Mouse (Mus musculus) G1E (cell line): ENCODE measurements around the gene Rhoh. TPM values are rescaled to one million over a fixed set of nuclear protein-coding genes. Genes with fewer than 3 reads are reported as not detected.

Experiments used
- ATAC-seq: 2 replicates; pipeline ENCODE4 v1.8.0; 2016; ENCODE audit warnings: mild to moderate bottlenecking; ENCODE audit not compliant: insufficient number of reproducible peaks, poor library complexity, low FRiP score, severe bottlenecking; ENCODE audit errors: extremely low read depth
- DNase-seq: peaks from one replicate; pipeline ENCODE4 v3.0.0; 2012; ENCODE audit warnings: low spot score
- H3K27me3 ChIP-seq: 2 replicates; pipeline ENCODE4 v1.6.1; 2012; ENCODE audit warnings: mild to moderate bottlenecking, low read length, inconsistent platforms; ENCODE audit not compliant: insufficient read depth
- H3K36me3 ChIP-seq: replicated peaks from 2 replicates; pipeline ENCODE3; 2012; ENCODE audit warnings: mild to moderate bottlenecking, inconsistent platforms
- H3K4me1 ChIP-seq: 2 replicates; pipeline ENCODE4 v1.6.1; 2012; ENCODE audit warnings: low read depth, low read length, inconsistent platforms, mixed read lengths; ENCODE audit not compliant: insufficient read depth
- H3K4me3 ChIP-seq: 2 replicates; pipeline ENCODE4 v1.5.1; 2012; ENCODE audit warnings: low read depth, mild to moderate bottlenecking, inconsistent platforms, low read length, moderate library complexity, mixed read lengths
- H3K9me3 ChIP-seq: replicated peaks from 2 replicates; pipeline ENCODE4 v1.6.1; 2012; ENCODE audit warnings: inconsistent platforms
- CTCF ChIP-seq: IDR thresholded peaks from 2 replicates; pipeline ENCODE4 v1.5.1; 2012; ENCODE audit warnings: low read depth, low read length, inconsistent platforms, mixed read lengths
- GATA1 ChIP-seq: IDR thresholded peaks from 2 replicates; pipeline ENCODE4 v1.6.1; 2012; ENCODE audit warnings: borderline replicate concordance, low read length, inconsistent platforms, mixed read lengths
- GATA2 ChIP-seq: IDR thresholded peaks from 2 replicates; pipeline ENCODE4 v1.6.1; 2012; ENCODE audit warnings: low read depth, low read length, inconsistent platforms, borderline replicate concordance
- POLR2AphosphoS5 ChIP-seq: IDR thresholded peaks from 2 replicates; pipeline ENCODE4 v1.6.1; 2012; ENCODE audit warnings: low read depth, low read length, inconsistent platforms; ENCODE audit not compliant: insufficient replicate concordance
- TAL1 ChIP-seq: conservative IDR thresholded peaks from 2 replicates; pipeline ENCODE4 v1.6.1; 2012; ENCODE audit warnings: low read depth, low read length, inconsistent platforms, mixed read lengths
- polyA plus RNA-seq: library from polyadenylated mRNA; stranded (reverse); fragments of >175 nt; gene quantifications from 2 replicates; pipeline ENCODE4 v1.2.3, GENCODE M21; 2012
- total RNA-seq, 2 experiments: library from RNA; stranded (forward) in 1 of 2; stranded (reverse) in 1 of 2; fragments of 200-1000 nt in 1 of 2; fragments of >200 nt in 1 of 2; fragmentation: Nextera tagmentation in 1 of 2; gene quantifications; 2 replicates each; pipeline ENCODE4 v1.2.3; 2014 to 2017

Gene Rhoh
- total and polyA plus RNA-seq, 3 experiments = 0.49 TPM; not detected in 2

GRCm38 (mm10) chr5:65883355-65883754 lies 22.3 kb downstream of the Rhoh start:
- Histone ChIP-seq H3K9me3 (no peaks in the 10 kb centered on the region), H3K36me3 (no peaks in the 10 kb centered on the region), H3K4me3 (no peak overlapping the region), H3K27me3 (no peaks in the 10 kb centered on the region), H3K4me1 (no peaks in the 10 kb centered on the region)
- DNase-seq (no peak), ATAC-seq (no peak)
- TF ChIP-seq POLR2AphosphoS5 (no peak), GATA1 (no peak), CTCF (no peak), TAL1 (no peak), GATA2 (no peak)

- ATAC-seq = no peak
- Histone ChIP-seq H3K27me3 (no peaks in the 10 kb centered on the region), H3K36me3 (no peaks in the 10 kb centered on the region), H3K9me3 (no peaks in the 10 kb centered on the region), H3K4me1 (no peaks in the 10 kb centered on the region), H3K4me3 (no peak overlapping the region)
- TF ChIP-seq TAL1 (no peak), GATA1 (no peak)
- no peak for DNase-seq
These were observed 24.9 kb downstream of the Rhoh start for GRCm38 (mm10) chr5:65885699-65886443.

DNA sequence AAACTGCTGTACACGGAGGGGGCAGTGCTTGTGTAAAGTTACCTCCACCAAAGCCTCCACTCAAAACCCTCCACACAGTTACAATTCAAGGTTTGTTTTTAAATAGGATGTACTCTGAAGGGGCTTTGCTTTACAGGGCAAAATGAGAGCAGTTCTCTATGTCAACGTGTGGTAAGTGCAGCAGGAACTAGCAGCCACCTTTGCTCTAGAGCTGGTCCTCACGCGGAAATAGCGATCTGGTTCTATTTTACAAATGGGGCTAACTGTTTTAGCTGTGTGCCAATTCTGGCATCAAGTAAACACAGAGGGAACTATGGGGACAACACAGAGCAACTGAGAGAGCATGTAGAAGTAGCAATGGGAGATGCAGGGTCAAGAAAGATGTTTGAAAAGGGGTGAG lies 27.1 kb downstream of the Rhoh start:
- no peak for ATAC-seq
- no peaks in the 10 kb centered on the region for H3K36me3 ChIP-seq
- DNase-seq = no peak
- TF ChIP-seq GATA2 (no peak), GATA1 (no peak), POLR2AphosphoS5 (no peak), CTCF (no peak), TAL1 (no peak)
- no peak overlapping the region for H3K4me3 ChIP-seq
- no peaks in the 10 kb centered on the region for H3K9me3 ChIP-seq
- H3K4me1 ChIP-seq = no peaks in the 10 kb centered on the region
- peaks cover 14% of the 10 kb centered on the region for H3K27me3 ChIP-seq

DNA sequence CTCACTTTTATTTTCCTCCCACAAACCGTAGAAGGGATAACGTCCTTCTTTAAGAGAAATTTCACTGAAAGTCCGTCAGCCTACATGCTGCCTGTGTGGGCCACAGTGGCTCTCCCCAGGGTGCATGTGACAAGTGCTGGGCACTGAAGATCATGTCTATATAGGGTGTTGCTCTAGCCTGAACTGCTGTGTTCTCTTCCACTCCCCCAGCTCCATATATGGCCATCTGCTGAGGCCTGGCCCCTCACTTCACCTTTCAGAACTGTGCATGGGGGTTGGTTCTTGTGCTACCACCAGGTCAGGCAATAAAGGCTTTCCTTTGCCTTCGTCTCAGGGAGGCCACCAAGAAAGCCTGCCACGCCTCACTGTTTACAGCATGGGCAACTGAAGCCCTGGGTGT lies 28.0 kb downstream of the Rhoh start:
- Histone ChIP-seq H3K27me3 (peaks cover 14% of the 10 kb centered on the region), H3K4me3 (no peak overlapping the region), H3K36me3 (no peaks in the 10 kb centered on the region), H3K9me3 (no peaks in the 10 kb centered on the region), H3K4me1 (no peaks in the 10 kb centered on the region)
- no peak for ATAC-seq
- no peak for TF ChIP-seq GATA1
- DNase-seq = no peak

DNA sequence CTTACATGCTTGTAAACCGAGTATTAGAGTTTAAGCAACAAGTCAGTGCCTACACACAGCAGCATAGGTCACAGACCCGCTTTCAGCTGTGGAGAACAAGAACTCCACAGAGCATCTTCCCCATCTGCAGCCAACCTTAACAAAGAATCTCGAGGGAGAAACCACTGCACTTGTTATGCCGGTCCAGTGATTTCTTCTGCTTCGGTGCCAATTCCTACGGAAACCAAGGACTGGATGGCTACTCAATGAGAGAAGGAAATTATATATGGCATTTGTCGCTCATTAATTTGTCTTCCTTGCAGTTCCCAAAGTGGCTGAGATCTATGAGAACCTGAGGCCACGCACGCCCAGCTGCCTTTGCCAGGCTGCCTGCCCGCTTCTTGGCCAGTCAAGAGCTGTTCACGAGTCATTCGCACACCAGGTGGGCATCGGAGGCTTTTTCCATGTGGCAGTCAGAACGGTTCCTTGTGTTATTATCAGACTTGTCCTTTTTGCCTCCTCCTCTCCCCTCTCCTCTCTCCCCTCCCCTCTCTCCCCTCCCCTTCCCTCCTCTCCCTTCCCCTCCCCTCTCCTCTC lies 30.3 kb downstream of the Rhoh start:
- Histone ChIP-seq H3K4me1 (peaks cover 16% of the 10 kb centered on the region), H3K4me3 (no peak overlapping the region), H3K27me3 (peaks cover 18% of the 10 kb centered on the region), H3K9me3 (no peaks in the 10 kb centered on the region), H3K36me3 (no peaks in the 10 kb centered on the region)
- no peak for DNase-seq
- TF ChIP-seq CTCF (no peak), GATA2 (no peak), POLR2AphosphoS5 (no peak), GATA1 (no peak), TAL1 (no peak)
- ATAC-seq = no peak

DNA sequence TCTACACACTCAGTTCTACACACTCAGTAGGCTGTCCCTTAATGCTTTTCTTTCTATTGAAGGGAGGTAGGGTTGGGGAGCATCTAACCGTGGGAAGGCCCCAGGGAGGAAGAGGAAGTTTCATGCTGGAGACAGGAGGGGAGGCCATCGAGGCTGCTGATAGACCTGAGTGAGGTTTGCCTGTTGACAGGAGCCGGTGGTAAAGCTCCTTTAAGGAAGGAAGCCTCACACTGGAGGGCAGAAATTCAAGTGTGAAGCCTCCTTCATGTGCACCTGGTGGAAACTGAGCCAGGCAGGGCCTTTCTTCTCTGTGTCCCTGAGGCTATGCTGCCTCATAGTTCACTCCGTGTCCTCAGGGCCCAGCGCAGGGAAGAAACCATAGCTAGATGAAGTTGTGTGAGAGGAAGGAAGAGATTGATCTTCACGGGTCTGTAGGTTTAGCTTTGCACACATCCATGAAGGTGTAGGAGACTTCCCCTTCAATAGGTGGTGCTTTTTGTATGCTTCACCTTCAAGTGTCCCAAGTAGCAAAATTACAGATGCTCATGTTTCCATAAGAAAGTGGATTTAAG lies 34.2 kb downstream of the Rhoh start:
- Histone ChIP-seq H3K36me3 (no peaks in the 10 kb centered on the region), H3K9me3 (no peaks in the 10 kb centered on the region), H3K4me1 (peaks cover 18% of the 10 kb centered on the region), H3K4me3 (no peak overlapping the region), H3K27me3 (peaks cover 18% of the 10 kb centered on the region)
- ATAC-seq (no peak), DNase-seq (no peak)
- no peak for TF ChIP-seq CTCF
- TF ChIP-seq POLR2AphosphoS5 = no peak
- no peak for TF ChIP-seq GATA1
- no peak for TF ChIP-seq TAL1
- no peak for TF ChIP-seq GATA2

DNA sequence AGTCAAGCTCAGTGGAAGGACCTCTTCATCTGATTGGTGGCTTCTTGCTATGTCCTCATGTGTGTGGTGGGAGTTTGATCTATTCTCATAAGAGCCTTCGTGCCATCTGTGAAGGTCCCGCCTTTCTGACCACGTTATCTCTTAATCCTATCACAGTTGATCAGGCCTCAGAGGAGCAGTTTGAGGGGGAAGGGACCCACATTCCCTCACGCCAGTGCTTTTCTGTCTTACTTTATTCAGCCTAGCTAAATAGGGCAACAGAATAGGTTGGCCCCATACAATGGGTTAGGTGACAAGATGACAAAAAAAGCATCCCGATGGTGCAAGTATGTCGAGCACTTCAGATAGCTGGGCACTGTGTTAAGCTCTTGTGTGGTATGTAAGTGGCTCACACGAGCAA lies 34.8 kb downstream of the Rhoh start:
- DNase-seq (peak; percentile 8), ATAC-seq (peak; percentile 22; the same call in 1 of the 2 replicates)
- peaks cover 24% of the 10 kb centered on the region for H3K4me1 ChIP-seq
- H3K4me3 ChIP-seq = no peak overlapping the region
- H3K36me3 ChIP-seq = no peaks in the 10 kb centered on the region
- no peaks in the 10 kb centered on the region for H3K9me3 ChIP-seq
- peaks cover 21% of the 10 kb centered on the region for H3K27me3 ChIP-seq
- TF ChIP-seq GATA1 (no peak), CTCF (no peak), GATA2 (no peak), TAL1 (no peak), POLR2AphosphoS5 (no peak)
